Mouse (Mus musculus): ENCODE results near the gene Gm45062. TPM values are rescaled to one million over a fixed set of nuclear protein-coding genes. Genes with fewer than 3 reads are reported as not detected.
"Not testable (repeated sequence)": the region's sequence is repeated elsewhere in the genome, so short reads cannot be mapped to it uniquely, and the experiment has no call there.

The Gm45062 gene
- polyA plus RNA-seq, 1 experiment from 2014 or later, result 15.9 TPM

DNA sequence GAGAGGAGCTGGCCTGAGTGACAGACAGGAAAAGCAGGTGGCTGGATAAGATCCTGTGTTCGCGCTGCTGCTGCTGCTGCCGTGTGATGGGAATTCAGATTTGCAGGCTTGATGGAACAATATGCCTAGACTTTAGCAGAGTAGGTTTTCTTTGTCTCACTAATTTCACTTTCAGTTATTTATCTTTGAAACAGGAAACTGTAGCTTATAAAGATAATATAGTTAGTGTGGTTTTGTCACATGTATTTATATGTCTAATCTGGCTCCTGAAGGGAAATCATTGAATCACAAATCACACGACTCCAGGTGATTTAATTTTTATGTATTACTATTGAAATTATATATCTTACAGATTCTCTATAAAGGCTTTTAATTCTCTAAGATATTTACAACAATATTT is 24.0 kb downstream of the Gm45062 start:
- Histone ChIP-seq H3K4me2 (no peak overlapping the region), H3K36me3 (peaks cover 7% of the 10 kb centered on the region), H3K27ac (replicated peaks) (no peak overlapping the region), H3K4me1 (replicated peaks) (no peaks in the 10 kb centered on the region), H3K9ac (no peak overlapping the region), H3K9me3 (no peaks in the 10 kb centered on the region), H3K27me3 (no peaks in the 10 kb centered on the region), H3K4me3 (no peak overlapping the region)
- 86% methylated on average over 4 of the region's 4 CpGs for WGBS
- ATAC-seq (ENCODE audit: low read depth), result no peak

DNA sequence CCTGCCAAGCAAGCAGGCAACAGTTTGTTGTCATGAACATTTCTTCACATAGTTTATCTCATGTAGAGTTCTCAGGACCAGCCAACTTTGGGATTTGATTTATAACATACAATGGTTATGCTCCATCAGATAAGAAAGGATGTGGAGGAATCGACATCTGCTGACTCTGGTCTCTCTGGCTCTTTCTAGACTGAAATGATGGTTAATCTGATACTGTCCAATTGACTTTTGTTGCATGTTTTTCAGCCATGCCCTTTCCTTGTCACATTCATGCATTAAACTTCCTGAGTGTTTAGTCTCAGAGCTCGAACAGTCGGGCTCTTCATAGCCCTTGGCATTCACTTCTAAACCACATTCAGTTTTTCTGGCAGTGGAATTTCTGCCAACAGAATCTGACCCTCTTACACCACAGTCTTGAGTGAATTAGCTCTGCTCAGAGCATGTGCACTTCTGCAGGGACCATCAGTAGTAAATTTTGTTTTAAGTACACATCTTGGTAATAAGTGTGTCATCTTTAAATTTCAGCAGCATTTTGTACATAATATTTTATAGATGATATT is 26.2 kb downstream of the Gm45062 start:
- no peaks in the 10 kb centered on the region for H3K4me1 ChIP-seq (replicated peaks)
- H3K4me2 ChIP-seq, result no peak overlapping the region
- H3K36me3 ChIP-seq, result no peaks in the 10 kb centered on the region
- ATAC-seq (ENCODE audit: low read depth), result no peak
- no peak overlapping the region for H3K4me3 ChIP-seq
- H3K27ac ChIP-seq (replicated peaks), result no peak overlapping the region
- H3K9ac ChIP-seq, result no peak overlapping the region
- H3K27me3 ChIP-seq, result no peaks in the 10 kb centered on the region
- no peaks in the 10 kb centered on the region for H3K9me3 ChIP-seq
- 76% methylated on average over 3 of the region's 3 CpGs for WGBS

DNA sequence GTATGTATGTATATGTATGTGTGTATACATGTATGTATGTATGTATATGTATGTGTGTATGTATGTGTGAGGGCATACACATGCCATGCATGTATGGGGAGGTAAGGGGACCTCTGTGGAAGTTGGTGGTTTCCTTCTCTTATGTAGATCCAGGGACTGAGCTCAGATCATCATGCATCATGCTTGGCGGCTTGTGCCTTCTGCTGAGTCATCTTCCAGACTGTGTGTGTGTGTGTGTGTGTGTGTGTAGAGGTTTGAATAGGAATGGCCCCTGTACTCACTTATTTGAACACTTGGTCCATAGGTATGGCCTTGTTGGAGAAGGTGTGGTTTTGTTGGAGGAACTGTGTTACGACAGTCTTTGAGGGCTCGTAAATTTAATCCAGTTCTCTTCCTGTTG is 26.9 kb downstream of the Gm45062 start:
- no peak for ATAC-seq (ENCODE audit: low read depth)
- no peak overlapping the region for H3K9ac ChIP-seq
- H3K4me3 ChIP-seq, result no peak overlapping the region
- H3K9me3 ChIP-seq, result no peaks in the 10 kb centered on the region
- no peak overlapping the region for H3K4me2 ChIP-seq
- H3K27ac ChIP-seq (replicated peaks), result no peak overlapping the region
- no peaks in the 10 kb centered on the region for H3K4me1 ChIP-seq (replicated peaks)
- 95% methylated on average over 3 of the region's 3 CpGs for WGBS
- H3K36me3 ChIP-seq, result no peaks in the 10 kb centered on the region
- H3K27me3 ChIP-seq, result no peaks in the 10 kb centered on the region

DNA sequence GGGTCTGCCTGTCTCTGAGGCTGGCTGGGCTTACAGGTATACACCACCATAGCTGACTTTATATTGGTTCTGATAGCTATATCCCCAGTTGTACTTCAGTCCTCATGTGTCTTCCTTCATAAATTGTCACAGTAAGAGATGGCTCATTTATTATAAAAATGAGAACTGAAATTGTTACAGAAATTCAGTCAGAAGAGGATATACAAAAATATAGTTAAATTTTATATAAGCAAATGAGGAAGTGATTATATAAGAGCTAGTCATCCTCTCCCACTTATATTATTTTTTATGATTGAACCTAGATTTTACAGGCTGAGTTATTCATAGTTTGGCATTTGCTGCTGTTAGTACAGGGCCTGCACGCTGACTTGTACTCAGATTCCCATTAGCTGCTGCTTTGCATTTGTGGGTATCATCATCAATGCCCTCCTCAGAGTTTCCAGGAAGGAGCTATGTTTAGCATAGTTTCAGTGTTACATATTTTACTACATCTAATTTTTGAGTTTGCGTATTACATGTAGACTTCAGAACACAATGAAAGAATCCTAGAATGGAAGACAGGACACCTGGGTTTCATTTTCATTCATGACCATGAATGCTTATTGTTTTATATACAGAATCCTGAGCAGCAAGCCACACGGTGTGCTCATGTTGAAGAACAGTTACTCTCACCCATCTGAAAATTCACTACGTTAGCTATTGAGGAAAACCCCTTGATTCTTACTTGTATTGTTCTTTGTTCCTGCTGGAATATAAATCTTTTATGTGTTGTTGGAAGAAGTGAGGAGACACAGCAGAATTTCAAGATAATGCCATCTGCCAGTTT is 29.7 kb downstream of the Gm45062 start:
- Histone ChIP-seq H3K4me2 (no peak overlapping the region), H3K4me3 (no peak overlapping the region), H3K27ac (replicated peaks) (no peak overlapping the region), H3K9me3 (no peaks in the 10 kb centered on the region), H3K9ac (no peak overlapping the region), H3K4me1 (replicated peaks) (no peaks in the 10 kb centered on the region), H3K36me3 (no peaks in the 10 kb centered on the region), H3K27me3 (no peaks in the 10 kb centered on the region)
- ATAC-seq (ENCODE audit: low read depth), result no peak
- 74% methylated on average over 4 of the region's 4 CpGs for WGBS

DNA sequence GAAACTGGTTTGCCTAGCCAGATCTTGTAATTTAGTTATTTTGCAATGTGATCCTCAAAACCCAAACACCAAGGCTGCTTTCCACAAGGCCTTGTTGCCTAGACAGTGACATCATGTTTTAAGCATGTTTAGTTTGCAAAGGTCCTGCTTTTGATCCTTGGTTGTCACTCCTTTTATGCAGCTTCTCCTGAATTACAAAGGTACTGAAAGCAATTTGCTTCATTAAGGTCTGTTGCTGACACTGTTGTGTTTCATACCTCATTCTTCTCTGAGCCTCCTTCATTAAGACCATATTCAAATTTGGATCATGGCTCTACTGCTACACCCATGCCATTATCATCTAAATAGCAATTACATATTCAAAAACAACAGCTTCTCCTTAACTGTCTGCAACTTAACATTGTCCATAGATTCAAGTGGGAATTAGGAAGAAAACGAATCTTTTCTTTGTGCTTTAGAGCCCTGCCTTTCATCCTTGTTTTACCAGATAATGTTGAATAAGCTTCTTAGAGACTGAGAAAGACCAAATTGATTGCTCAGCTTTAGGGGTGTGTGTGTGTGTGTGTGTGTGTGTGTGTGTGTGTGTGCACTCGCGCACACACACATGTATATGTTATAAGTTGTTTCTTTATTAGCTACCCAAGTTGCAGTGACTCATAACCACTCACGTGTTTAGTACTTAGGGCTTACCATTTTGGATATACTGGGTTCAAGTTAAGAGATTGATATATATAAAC is 35.0 kb downstream of the Gm45062 start:
- no peak for ATAC-seq (ENCODE audit: low read depth)
- Histone ChIP-seq H3K4me2 (no peak overlapping the region), H3K9me3 (no peaks in the 10 kb centered on the region), H3K4me3 (no peak overlapping the region), H3K27me3 (no peaks in the 10 kb centered on the region), H3K9ac (no peak overlapping the region), H3K27ac (replicated peaks) (no peak overlapping the region), H3K4me1 (replicated peaks) (no peaks in the 10 kb centered on the region), H3K36me3 (no peaks in the 10 kb centered on the region)
- WGBS, result 76% methylated on average over 4 of the region's 4 CpGs

DNA sequence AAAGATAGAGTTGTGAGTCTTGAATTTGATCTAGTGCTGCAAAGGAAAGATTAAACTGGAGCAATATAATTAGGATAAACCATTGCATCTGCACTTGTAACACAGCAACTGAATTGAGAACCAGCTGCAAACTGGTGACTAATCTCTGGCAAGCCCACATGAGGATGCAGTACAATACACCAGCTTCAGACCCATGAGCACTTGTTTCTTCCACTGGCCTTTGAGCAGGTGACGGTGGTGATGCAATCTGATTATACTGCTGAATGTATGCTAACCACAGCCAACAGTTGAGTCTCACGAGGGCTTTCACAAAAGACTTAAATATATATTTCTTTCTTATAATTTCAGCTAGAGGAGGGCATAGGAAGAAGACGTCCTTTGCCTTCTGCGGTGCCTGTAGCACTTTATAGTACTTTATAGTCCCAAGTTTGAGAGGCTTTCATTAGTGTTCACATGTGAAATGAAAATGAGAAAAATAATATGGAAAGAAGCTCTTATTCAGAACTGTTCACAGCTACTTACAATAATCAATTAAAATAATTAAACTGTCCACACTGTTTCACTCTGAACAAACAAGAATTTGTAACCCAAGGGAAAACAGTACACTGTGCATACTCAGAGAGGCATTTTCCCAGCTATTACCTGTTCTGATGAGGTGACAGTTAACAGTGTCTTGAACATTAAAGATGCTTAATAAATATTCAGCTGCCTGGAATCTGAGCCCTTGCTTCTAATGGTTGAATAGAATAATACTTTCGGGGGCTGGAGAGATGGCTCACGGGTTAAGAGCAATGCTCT is 40.0 kb downstream of the Gm45062 start:
- 81% methylated on average over 6 of the region's 6 CpGs for WGBS
- H3K27ac ChIP-seq (replicated peaks), result no peak overlapping the region

DNA sequence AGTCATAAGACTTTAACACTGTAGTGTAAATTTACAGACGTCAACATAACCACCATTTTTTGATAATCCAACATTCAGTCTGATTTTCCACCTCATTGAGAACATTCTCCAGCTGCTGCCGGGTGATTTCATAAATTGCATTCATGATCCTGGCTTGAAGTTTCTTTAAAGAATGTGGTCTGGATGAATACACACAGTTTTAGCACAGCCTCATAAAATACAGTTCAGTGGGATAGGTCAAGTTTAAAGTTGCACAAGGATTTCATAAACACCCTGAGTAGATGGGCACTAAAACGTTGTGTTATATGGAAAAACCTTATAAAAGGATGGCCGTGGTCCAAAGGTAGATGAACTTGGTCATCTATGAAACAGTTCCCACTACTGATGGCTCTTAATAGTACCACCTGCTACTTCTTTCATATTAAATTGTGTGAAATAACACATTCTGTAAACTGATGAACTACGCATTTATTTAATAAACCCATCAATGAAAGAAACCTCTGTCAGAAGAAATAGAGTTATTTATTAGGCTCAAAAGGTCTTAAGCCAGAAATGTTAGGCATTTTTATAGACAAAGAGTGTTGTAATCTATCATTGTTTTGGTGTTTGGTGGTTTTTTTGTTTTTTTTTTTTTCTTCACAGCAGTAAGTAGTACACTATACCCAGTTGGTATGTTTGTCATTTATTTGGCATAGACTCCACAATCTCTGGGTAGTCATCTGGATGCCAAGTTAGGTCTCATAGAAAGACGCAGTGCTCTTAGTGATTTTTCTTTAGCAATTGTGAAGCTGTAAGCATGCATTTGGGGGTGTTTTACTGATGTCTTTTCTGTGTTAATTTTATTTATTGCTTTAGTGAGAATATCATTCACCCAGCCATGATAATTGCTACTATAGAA is 48.9 kb downstream of the Gm45062 start:
- Histone ChIP-seq H3K36me3 (no peaks in the 10 kb centered on the region), H3K4me3 (no peak overlapping the region), H3K9ac (no peak overlapping the region), H3K9me3 (no peaks in the 10 kb centered on the region), H3K4me1 (replicated peaks) (no peaks in the 10 kb centered on the region; the same call in 1 of the 2 replicates), H3K4me2 (no peak overlapping the region), H3K27ac (replicated peaks) (no peak overlapping the region), H3K27me3 (no peaks in the 10 kb centered on the region)
- WGBS, result 64% methylated on average over 6 of the region's 6 CpGs
- no peak for ATAC-seq (ENCODE audit: low read depth)

More for the DNA sequence above, 40.0 kb downstream of the Gm45062 start:
- no peak overlapping the region for H3K4me2 ChIP-seq
- H3K4me1 ChIP-seq (replicated peaks), result no peaks in the 10 kb centered on the region
- ATAC-seq (ENCODE audit: low read depth), result no peak
- no peaks in the 10 kb centered on the region for H3K9me3 ChIP-seq
- no peaks in the 10 kb centered on the region for H3K27me3 ChIP-seq
- H3K36me3 ChIP-seq, result no peaks in the 10 kb centered on the region
- no peak overlapping the region for H3K4me3 ChIP-seq
- H3K9ac ChIP-seq, result no peak overlapping the region

DNA sequence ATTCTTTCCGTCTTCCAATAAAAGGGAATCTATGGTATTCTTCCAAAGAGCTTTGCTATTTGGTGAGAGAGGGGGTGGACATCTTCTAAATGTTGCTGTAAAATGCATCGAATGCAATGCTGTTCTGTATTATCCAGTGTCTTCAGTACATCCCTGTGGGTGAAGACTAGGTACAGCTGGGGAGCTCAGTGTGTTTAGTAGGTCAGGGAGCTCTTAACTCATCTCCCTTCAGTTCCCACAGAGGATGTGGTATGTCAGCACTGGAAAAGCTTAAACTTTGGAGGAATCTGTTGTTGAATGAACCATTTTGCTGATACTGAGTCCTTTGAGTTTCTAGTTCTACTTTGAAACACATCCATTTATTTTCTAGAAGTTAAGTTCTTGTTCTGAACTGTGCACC is 53.3 kb downstream of the Gm45062 start:
- H3K9me3 ChIP-seq, result no peaks in the 10 kb centered on the region

DNA sequence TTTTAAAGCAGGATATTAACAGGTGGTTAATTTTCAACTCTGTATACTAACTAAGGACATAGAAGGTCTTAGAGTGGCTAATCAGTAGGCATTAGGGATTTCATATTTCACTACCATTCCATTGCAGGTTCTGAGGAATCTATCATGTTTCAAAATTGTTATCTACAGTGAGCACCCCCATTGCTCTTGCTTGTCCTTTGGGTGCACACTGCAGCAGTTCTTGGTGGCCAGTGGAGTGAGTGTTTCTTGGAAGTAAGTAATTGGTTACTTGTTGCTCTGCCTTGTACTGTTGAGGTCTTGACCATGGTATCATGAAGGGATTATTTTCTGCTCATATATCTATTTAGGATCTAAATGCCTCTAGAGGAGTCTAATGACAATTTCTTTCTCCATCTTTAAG is 57.0 kb downstream of the Gm45062 start:
- no peaks in the 10 kb centered on the region for H3K9me3 ChIP-seq
- H3K4me3 ChIP-seq, result no peak overlapping the region
- H3K27ac ChIP-seq (replicated peaks), result no peak overlapping the region
- H3K9ac ChIP-seq, result no peak overlapping the region
- no peak overlapping the region for H3K4me2 ChIP-seq
- no peaks in the 10 kb centered on the region for H3K36me3 ChIP-seq
- no peak for ATAC-seq (ENCODE audit: low read depth)
- H3K27me3 ChIP-seq, result no peaks in the 10 kb centered on the region
- no peaks in the 10 kb centered on the region for H3K4me1 ChIP-seq (replicated peaks)

More for the DNA sequence above, 53.3 kb downstream of the Gm45062 start:
- Histone ChIP-seq H3K27me3 (no peaks in the 10 kb centered on the region), H3K36me3 (no peaks in the 10 kb centered on the region), H3K4me2 (no peak overlapping the region), H3K27ac (replicated peaks) (no peak overlapping the region), H3K4me3 (no peak overlapping the region), H3K9ac (no peak overlapping the region), H3K4me1 (replicated peaks) (no peaks in the 10 kb centered on the region; the same call in 1 of the 2 replicates)
- WGBS, result 94% methylated on average over 2 of the region's 2 CpGs
- ATAC-seq (ENCODE audit: low read depth), result no peak

DNA sequence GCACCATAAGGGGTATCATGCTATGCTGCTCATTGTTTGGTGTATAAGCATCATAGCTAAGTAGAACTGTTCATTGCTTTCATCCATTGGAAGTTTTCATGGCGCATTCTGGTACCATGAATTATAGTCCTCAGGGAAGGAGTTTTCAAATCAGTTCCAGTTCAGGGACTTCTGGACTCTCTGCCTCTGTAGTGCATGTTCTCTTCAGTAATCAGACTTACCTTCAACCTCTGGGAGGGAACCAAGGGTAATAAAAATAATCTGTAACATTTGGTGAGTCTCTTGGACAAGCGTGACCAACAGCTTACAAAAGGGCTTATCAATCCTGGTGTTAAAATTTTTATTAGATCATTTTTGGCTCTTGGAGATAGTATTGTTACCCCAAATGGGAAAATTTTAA is 60.3 kb downstream of the Gm45062 start:
- ATAC-seq (ENCODE audit: low read depth), result no peak
- 95% methylated on average over 2 of the region's 2 CpGs for WGBS
- no peaks in the 10 kb centered on the region for H3K36me3 ChIP-seq
- H3K27me3 ChIP-seq, result no peaks in the 10 kb centered on the region
- H3K4me1 ChIP-seq (replicated peaks), result no peaks in the 10 kb centered on the region
- H3K4me2 ChIP-seq, result no peak overlapping the region
- H3K27ac ChIP-seq (replicated peaks), result no peak overlapping the region
- no peak overlapping the region for H3K4me3 ChIP-seq
- no peak overlapping the region for H3K9ac ChIP-seq
- no peaks in the 10 kb centered on the region for H3K9me3 ChIP-seq

DNA sequence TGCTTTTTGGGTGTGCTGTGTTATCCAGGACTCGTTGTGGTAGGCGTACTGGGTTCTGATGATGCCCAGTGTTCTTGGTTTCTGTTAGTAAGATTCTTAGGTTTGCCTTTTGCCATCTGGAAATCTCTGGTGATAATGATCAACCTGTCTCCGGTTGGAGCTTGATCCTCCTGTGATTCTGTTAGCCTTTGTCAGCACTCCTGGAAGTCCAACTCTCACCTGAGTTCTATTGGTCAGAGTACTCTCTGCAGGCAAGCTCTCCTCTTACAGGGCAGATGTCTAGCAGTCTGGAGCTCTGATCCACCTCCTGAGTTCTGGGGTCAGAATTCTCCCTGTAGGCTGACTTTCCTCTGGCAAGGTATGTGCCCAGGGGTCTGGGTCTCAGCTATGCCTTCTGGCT is 72.2 kb downstream of the Gm45062 start:
- H3K9me3 ChIP-seq; H3K4me3 ChIP-seq; H3K27me3 ChIP-seq; H3K27ac ChIP-seq (replicated peaks); H3K4me1 ChIP-seq (replicated peaks); ATAC-seq (ENCODE audit: low read depth); H3K4me2 ChIP-seq; H3K9ac ChIP-seq; H3K36me3 ChIP-seq: not testable (repeated sequence)
- WGBS, result 98% methylated on average over 3 of the region's 3 CpGs
